Mouse (Mus musculus) left cerebral cortex, adult 11 months (tissue): ENCODE results near the gene H2al1k.
"Not testable (repeated sequence)": the region's sequence is repeated elsewhere in the genome, so short reads cannot be mapped to it uniquely, and the experiment has no call there.

Experiments used
- DNase-seq: peaks from one replicate; pipeline ENCODE4 v3.0.0; 2022; ENCODE audit warnings: low spot score

H2al1k gene

GRCm38 (mm10) chrX:9350327-9350726 lies at the start of gene H2al1k:
Gene H2al1k, plus strand, starts transcription at chrX:9350627.
- not testable (repeated sequence) for DNase-seq

DNA sequence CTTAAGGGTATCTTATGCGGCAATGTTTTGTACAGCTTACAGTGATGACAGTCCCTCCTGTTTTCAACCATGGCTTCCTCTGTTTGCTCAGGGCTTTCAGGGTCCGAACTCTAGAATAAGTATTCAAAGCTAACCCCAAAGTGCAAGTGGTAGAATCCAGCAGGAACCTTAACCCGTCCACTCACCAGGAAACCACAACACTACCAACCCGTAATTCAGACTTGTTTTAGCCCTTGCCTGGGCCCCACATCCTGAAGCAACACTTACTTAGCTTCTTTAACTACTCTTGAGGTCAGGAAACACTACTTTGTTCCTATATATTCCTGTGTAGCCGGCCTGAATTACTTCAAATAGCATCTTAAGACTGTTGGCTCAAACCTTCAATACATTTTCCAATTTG lies 47.6 kb upstream of the H2al1k start:
- no peak for DNase-seq

- DNase-seq, result no peak
Observed at GRCm38 (mm10) chrX:9303455-9303854, 47.0 kb upstream of the H2al1k start.

- DNase-seq, result not testable (repeated sequence)
Observed at GRCm38 (mm10) chrX:9316457-9316856, 34.0 kb upstream of the H2al1k start.

DNA sequence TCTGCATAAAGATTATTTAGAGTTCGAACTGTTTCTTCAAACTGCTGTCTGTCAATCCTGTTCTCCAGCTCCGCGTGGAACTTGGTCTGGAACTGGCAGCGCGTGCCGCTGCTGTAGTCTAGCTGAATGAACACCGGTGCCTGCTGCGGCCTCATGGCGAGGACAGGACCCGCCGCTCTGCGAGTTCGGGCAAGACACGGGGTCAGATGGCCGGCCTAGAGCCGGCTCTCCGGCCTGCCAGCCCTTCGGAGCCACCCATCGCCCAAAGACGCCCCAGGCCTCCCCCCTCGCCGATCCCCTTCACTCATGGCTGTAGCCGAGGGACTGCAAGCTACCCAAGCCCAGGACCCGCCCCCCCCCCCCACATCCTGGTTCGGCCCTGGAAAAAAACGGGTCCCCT lies 22.5 kb upstream of the H2al1k start:
- DNase-seq, result not testable (repeated sequence)

- DNase-seq, result not testable (repeated sequence)
Observed at GRCm38 (mm10) chrX:9332366-9332962, 18.0 kb upstream of the H2al1k start.

DNA sequence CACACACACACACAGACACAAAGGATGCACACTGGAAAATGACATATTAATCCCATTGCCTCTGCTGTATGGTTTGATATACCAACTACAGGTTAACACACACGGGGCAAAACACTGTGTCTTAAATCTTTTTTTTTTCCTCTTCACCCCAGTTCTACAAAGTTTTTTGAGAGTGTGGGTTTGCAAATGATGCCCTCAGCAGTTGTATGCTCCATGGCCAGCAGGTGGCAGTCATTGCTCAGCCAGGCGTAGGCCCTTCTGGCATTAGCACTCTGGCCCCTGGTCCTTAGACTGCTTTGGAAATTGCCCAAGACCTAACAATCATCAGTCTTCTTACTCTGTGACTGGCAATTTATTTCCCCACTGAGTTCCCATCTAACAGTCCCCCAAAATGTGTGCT lies 17.4 kb upstream of the H2al1k start:
- not testable (repeated sequence) for DNase-seq

GRCm38 (mm10) chrX:9334996-9335395 lies 15.4 kb upstream of the H2al1k start:
- DNase-seq, result not testable (repeated sequence)

DNA sequence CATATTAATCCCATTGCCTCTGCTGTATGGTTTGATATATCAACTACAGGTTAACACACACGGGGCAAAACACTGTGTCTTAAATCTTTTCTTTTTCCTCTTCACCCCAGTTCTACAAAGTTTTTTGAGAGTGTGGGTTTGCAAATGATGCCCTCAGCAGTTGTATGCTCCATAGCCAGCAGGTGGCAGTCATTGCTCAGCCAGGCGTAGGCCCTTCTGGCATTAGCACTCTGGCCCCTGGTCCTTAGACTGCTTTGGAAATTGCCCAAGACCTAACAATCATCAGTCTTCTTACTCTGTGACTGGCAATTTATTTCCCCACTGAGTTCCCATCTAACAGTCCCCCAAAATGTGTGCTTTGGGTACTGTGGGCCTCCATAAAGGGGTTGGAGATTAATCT lies 23.6 kb downstream of the H2al1k start:
- not testable (repeated sequence) for DNase-seq

DNA sequence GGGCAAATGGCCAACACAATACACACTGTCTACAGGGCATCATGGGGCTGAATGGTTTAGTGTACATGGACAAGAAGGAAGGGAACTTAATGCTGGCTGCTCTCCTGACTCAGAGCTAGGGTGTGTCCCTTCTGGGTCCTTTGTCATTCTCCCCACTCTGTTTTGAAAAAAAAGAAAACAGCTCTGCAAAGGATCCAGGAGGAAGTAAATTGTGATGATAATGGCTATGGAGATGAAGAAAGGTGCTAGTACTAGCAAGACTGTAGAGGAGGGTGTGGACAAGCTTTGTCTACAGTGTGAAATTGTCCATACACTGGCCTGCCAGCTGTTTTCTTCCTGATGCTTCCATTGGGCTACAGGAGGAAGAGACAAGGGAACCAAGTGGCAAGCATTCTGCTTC lies 25.5 kb downstream of the H2al1k start:
- not testable (repeated sequence) for DNase-seq
